Mouse (Mus musculus): Measurements from ENCODE around the gene Olfr368.

The Olfr368 gene

GRCm38 (mm10) chr2:37326215-37326614 lies at the start of gene Olfr368:
Olfr368 (plus strand) TSS chr2:37326515.
- no peak for DNase-seq (ENCODE audit: low spot score)

- no peak for DNase-seq (ENCODE audit: low spot score)
These were observed 7.0 kb downstream of the Olfr368 start for GRCm38 (mm10) chr2:37333321-37333720.

DNA sequence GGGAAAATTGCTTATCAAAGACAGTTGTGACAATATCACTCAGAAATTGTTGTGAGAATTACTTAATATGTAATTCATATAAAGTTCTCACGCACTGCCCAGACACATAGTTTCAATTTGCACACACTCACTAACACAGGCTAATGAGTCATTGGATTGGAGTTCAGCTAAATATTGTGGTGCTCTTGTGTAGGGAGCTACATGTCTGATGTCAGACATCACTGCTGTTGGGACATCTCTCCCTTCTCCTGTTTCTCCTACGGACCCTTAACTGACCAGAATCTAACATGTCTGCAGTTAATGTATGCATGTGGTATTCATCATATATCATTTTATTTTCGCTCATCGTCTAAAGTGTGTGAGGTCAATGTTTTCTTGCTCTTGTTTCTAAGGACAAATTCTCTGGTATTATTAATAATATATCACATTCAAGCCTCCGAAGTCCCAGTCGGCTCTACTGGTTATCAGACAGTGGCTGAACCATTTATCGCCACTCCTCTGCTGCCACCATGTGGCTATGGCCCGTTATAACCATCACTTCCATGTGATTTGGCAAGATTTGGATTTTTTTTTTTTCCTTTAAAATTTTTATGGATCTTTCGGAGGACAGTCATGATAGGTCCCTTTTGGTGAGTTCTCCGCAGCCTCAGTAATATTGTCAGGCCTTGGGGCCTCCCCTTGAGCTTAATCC lies 12.3 kb downstream of the Olfr368 start:
- DNase-seq (ENCODE audit: low spot score) = peak; percentile 53

DNA sequence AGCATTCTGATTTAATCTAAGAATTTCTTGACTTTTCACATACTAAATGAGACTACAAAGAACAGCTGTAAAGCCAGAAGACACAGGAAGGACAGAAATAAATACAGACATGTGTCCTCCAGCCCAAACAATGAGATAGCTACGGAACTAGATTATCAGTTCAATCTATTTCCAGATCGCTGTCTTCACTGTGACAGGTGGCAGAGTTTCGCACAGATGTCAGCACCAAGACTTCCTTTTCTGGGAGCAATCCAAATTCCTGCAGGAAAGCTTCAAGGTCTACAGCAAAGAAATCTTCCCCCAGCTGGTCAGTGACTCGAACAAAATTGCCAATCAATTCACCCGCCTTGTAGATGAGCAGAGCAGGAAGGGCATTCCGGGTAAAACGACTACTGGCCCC lies 25.4 kb downstream of the Olfr368 start:
- no peak for DNase-seq (ENCODE audit: low spot score)

- no peak for DNase-seq (ENCODE audit: low spot score)
These were observed 29.3 kb downstream of the Olfr368 start for GRCm38 (mm10) chr2:37355571-37355970.

- peak; percentile 93 for DNase-seq (ENCODE audit: low spot score)
These were observed 32.6 kb downstream of the Olfr368 start, which contains the start of gene Pdcl for GRCm38 (mm10) chr2:37358633-37359540. Pdcl (minus strand) TSS chr2:37359332.

DNA sequence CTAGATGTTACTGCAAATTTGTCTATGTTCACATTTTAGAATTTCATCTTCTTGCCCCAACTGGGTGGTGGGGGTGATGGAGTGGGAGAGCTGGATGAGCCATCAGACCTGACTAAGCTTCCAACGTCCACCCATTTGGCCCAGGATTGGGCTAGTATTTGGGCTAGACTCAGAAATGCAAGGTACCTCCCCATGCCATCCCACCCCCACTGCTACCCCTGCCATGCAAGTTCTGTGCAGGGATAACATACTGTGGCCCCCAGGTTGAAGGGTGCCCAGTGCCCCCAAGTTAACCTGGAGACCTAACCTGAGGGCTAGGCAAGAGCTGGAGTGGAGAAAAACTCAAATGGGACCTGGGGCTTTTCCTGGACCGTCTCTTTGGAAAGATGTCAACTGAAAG lies 33.6 kb downstream of the Olfr368 start:
- DNase-seq (ENCODE audit: low spot score) = no peak

- DNase-seq (ENCODE audit: low spot score) = no peak
These were observed 44.3 kb downstream of the Olfr368 start for GRCm38 (mm10) chr2:37370651-37371050.

GRCm38 (mm10) chr2:37376018-37376417 lies 49.7 kb downstream of the Olfr368 start:
- DNase-seq (ENCODE audit: low spot score) = no peak

DNA sequence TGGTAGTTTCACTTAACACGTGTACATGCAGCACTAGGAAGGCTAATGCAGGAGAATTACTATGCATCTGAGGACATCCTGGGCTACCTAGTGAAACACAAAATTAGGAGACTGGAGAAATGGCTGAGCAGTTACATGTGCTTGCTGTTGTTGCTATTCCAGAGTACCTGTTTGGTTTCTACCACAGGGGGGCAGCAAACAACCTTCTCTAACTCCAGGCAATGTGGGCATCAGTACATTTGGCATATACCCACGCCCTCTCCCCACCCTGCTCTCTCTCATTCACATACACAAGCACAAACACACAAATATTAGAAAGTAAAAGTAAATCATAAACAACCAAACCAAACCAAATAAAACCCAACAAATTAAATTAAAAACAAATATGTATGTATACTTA lies 53.9 kb downstream of the Olfr368 start:
- DNase-seq (ENCODE audit: low spot score) = peak; percentile 50

Measured in urinary bladder, postnatal 14 days (tissue).